Comparison of ENCODE assay signal across 9 mouse cellular contexts in the genomic region with DNA sequence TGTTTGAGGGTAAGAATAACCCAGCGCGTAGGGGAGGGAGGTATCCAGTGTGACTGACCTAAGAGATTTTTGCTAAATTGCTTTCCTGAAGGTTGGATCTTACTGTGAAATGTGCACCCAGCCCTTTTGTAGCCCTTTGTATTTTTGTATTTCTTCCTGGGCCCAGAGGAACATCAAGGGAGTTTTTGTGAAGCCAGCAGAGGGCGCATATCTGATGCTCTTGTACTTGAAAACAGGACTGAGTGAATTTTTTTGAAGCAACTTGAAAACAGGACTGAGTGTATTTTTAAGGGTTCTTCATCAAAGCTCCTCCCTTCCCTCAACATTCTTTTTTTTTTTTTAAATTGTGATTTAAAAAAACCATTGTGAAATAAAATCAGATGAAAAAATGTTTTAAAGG.
DNase-seq lines count a peak whose midpoint lies in the region; ATAC-seq and TF ChIP-seq lines count a peak whose summit lies in the region.
"Had no signal": no experiment of that assay in that cellular context is flagged by ENCODE, and none has a peak within 500 bp of the region (broad histone marks: within the 10 kb centered on the region; RNA-seq: fewer than 3 reads in every experiment).

No protein-coding gene starts in this region.

- peaks cover 25% of the 10 kb centered on the region for H3K4me1 ChIP-seq in liver, adult 2 months (ENCODE audit: control insufficient read depth, insufficient read depth, low read length)
- H3K4me1 ChIP-seq in liver, embryonic 11.5 days (replicated peaks; ENCODE audit: control insufficient read depth, insufficient read depth, low read length) = peaks cover 20% of the 10 kb centered on the region

- H3K4me3 ChIP-seq in liver, adult 2 months (ENCODE audit: insufficient read depth, low read depth, low read length) = no peak overlapping the region
- H3K4me3 ChIP-seq in liver, embryonic 11.5 days (ENCODE audit: low read depth, low read length) = no peak overlapping the region
- H3K4me3 ChIP-seq: liver, embryonic 13.5 days had no signal

- H3K36me3 ChIP-seq in liver, adult 2 months (ENCODE audit: control insufficient read depth, insufficient read depth, low read length) = no peaks in the 10 kb centered on the region
- 0 out of 2 replicates have a peak, but pooled peaks cover 3% of the 10 kb centered on the region for H3K36me3 ChIP-seq in liver, embryonic 11.5 days (ENCODE audit: control insufficient read depth, insufficient read depth, low read length)

- TF ChIP-seq POLR2A in liver, adult 2 months (IDR thresholded peaks at IDR 0.05; ENCODE audit: extremely low read depth, insufficient read depth, low read length) = no peak
- TF ChIP-seq POLR2A in brain, embryonic 14.5 days (IDR thresholded peaks at IDR 0.05; ENCODE audit: borderline replicate concordance, extremely low read depth, insufficient read depth, insufficient read length, poor library complexity, severe bottlenecking) = no peak

- peak; percentile 45 for DNase-seq in embryo, embryonic 10 days (ENCODE audit: low spot score)
- no peak for DNase-seq in embryo, embryonic 11 days
- DNase-seq in liver, adult 2 months (ENCODE audit: extremely low read depth, low read depth, low spot score) = peak; percentile 57
- DNase-seq in liver, embryonic 11.5 days (ENCODE audit: low spot score) = no peak
- DNase-seq in brain, embryonic 14.5 days (ENCODE audit: low read depth) = peak; percentile 43
- DNase-seq in lung, postnatal 36 days = peak; percentile 82
- DNase-seq in gastrocnemius, postnatal 10 days = no peak
- DNase-seq: liver, embryonic 13.5 days had no signal

- no peak for ATAC-seq in liver, embryonic 11.5 days (replicated peaks; ENCODE audit: low FRiP score)
- ATAC-seq in megakaryocyte, adult 5-6 weeks (ENCODE audit: poor library complexity, severe bottlenecking) = no peak

- 89% methylated on average over 3 of the region's 3 CpGs for WGBS in liver, adult 2 months
- WGBS in liver, embryonic 11.5 days = 79% methylated on average over 3 of the region's 3 CpGs

- H3K9ac ChIP-seq in liver, adult 2 months (ENCODE audit: low read depth, low read length) = no peak overlapping the region
- H3K9ac ChIP-seq in liver, embryonic 11.5 days (ENCODE audit: low read depth, low read length) = no peak overlapping the region
- H3K9ac ChIP-seq: liver, embryonic 13.5 days had no signal

- no peak overlapping the region for H3K27ac ChIP-seq in liver, adult 2 months (replicated peaks; ENCODE audit: insufficient read depth, low read depth, low read length)
- no peak overlapping the region for H3K27ac ChIP-seq in liver, embryonic 11.5 days (ENCODE audit: low read depth, low read length)
- H3K27ac ChIP-seq: liver, embryonic 13.5 days had no signal

- H3K79me2 ChIP-seq in liver, adult 2 months (ENCODE audit: control insufficient read depth, insufficient read depth, low read length) = peaks cover 31% of the 10 kb centered on the region

- no peak overlapping the region for H3K4me2 ChIP-seq in liver, embryonic 11.5 days
- H3K4me2 ChIP-seq: liver, embryonic 13.5 days had no signal

- H3K27me3 ChIP-seq in liver, adult 2 months (ENCODE audit: control insufficient read depth, insufficient read depth, low read length) = no peaks in the 10 kb centered on the region
- no peaks in the 10 kb centered on the region for H3K27me3 ChIP-seq in liver, embryonic 11.5 days (replicated peaks; ENCODE audit: control insufficient read depth, insufficient read depth, low read length)
- H3K27me3 ChIP-seq: liver, embryonic 13.5 days had no signal

- peak; percentile 25; the same call in 1 of the 2 replicates for TF ChIP-seq CTCF in liver, adult 2 months (IDR thresholded peaks at IDR 0.05; ENCODE audit: low read depth, low read length)
- TF ChIP-seq CTCF in brain, embryonic 14.5 days (IDR thresholded peaks at IDR 0.05; ENCODE audit: borderline replicate concordance, extremely low read depth, insufficient read depth, insufficient read length) = peak; percentile 43; the same call in 1 of the 2 replicates

- H3K9me3 ChIP-seq in liver, embryonic 11.5 days (ENCODE audit: control insufficient read depth, low read length) = no peaks in the 10 kb centered on the region
- H3K9me3 ChIP-seq: liver, embryonic 13.5 days had no signal

Comparison
In these comparisons a context has a peak if more than half of its experiments do, and no peak if none do; other contexts are left out.
1. DNase-seq: peak in embryo, embryonic 10 days (single experiment), liver, adult 2 months (single experiment), brain, embryonic 14.5 days (single experiment) and lung, postnatal 36 days (single experiment); none in embryo, embryonic 11 days (single experiment), liver, embryonic 11.5 days (single experiment) and gastrocnemius, postnatal 10 days (single experiment).